Mouse (Mus musculus) lung, embryonic 16.5 days (tissue): ENCODE measurements around the gene Chrnb2. TPM values are rescaled to one million over a fixed set of nuclear protein-coding genes. Genes with fewer than 3 reads are reported as not detected.

ENCODE experiments used
- ATAC-seq: fragments of 200-750 bp; cut with Nextera tagmentation; 2 replicates; pipeline ENCODE4 v1.8.0; 2017; ENCODE audit warnings: low read depth, mild to moderate bottlenecking, moderate library complexity
- H3K27ac ChIP-seq: fragments of 300-500 bp; sonication (generic); 2 replicates; pipeline ENCODE4 v1.5.1; 2014; ENCODE audit warnings: mild to moderate bottlenecking, control low read depth, low read length
- H3K27me3 ChIP-seq: fragments of 300-500 bp; sonication (generic); 2 replicates; pipeline ENCODE4 v1.6.1; 2014; ENCODE audit warnings: low read depth, low read length, mixed read lengths; ENCODE audit not compliant: control insufficient read depth, insufficient read depth
- H3K36me3 ChIP-seq: fragments of 300-500 bp; sonication (generic); 2 replicates; pipeline ENCODE4 v1.6.1; 2014; ENCODE audit warnings: low read length; ENCODE audit not compliant: control insufficient read depth, insufficient read depth
- H3K4me1 ChIP-seq: fragments of 300-500 bp; sonication (generic); replicated peaks from 2 replicates; pipeline ENCODE4 v1.6.1; 2014; ENCODE audit warnings: low read length, mixed read lengths; ENCODE audit not compliant: control insufficient read depth, insufficient read depth
- H3K4me2 ChIP-seq: fragments of 300-500 bp; sonication (generic); 2 replicates; pipeline ENCODE4 v1.6.1; 2014; ENCODE audit warnings: low read depth, low read length, control low read depth
- H3K4me3 ChIP-seq: fragments of 300-500 bp; sonication (generic); 2 replicates; pipeline ENCODE4 v1.5.1; 2014; ENCODE audit warnings: mild to moderate bottlenecking, low read length, control low read depth
- H3K9ac ChIP-seq: fragments of 300-500 bp; sonication (generic); 2 replicates; pipeline ENCODE4 v1.6.1; 2014; ENCODE audit warnings: low read length, control low read depth
- H3K9me3 ChIP-seq: fragments of 300-500 bp; sonication (generic); 2 replicates; pipeline ENCODE4 v1.6.1; 2016; ENCODE audit warnings: low read length; ENCODE audit not compliant: control insufficient read depth
- WGBS: fragments of 180-500 bp; shearing (Covaris S2); extraction: QIAGEN DNeasy Blood & Tissue Kit; methylation state at CpG from one replicate; pipeline ENCODE4 v1.1.7; 2014; 5-methylcytosine and 5-hydroxymethylcytosine counted together
- polyA plus RNA-seq: library from polyadenylated mRNA; unstranded; fragments of >200 nt; fragmentation: Nextera tagmentation; extraction: Ambion mirVana; gene quantifications from 2 replicates; pipeline ENCODE4 v1.2.1, GENCODE M21; 2015

Gene Chrnb2
- polyA plus RNA-seq, 1 experiment from 2014 or later, result 0.39 TPM

- Histone ChIP-seq H3K9me3 (no peaks in the 10 kb centered on the region), H3K27me3 (no peaks in the 10 kb centered on the region; the same call in 1 of the 2 replicates), H3K4me3 (no peak overlapping the region), H3K36me3 (no peaks in the 10 kb centered on the region), H3K27ac (no peak overlapping the region), H3K4me1 (peaks cover 6% of the 10 kb centered on the region; the same call in 1 of the 2 replicates), H3K9ac (no peak overlapping the region), H3K4me2 (no peak overlapping the region)
- WGBS, result 70% methylated on average over 16 of the region's 16 CpGs
- ATAC-seq, result no peak
Measured at GRCm38 (mm10) chr3:89788680-89789352, 24.4 kb upstream of the Chrnb2 start.

- ATAC-seq, result no peak
- WGBS, result 77% methylated on average over 6 of the region's 6 CpGs
Measured at GRCm38 (mm10) chr3:89786275-89786674, 21.8 kb upstream of the Chrnb2 start.

GRCm38 (mm10) chr3:89784991-89785753, 20.7 kb upstream of the Chrnb2 start:
- Histone ChIP-seq H3K4me3 (peak overlapping the region; percentile 10; the same call in 1 of the 2 replicates), H3K27ac (no peak overlapping the region), H3K4me2 (peak overlapping the region; percentile 42), H3K4me1 (peaks cover 6% of the 10 kb centered on the region; the same call in 1 of the 2 replicates), H3K36me3 (peaks cover 28% of the 10 kb centered on the region), H3K9me3 (no peaks in the 10 kb centered on the region), H3K9ac (peak overlapping the region; percentile 32; the same call in 1 of the 2 replicates), H3K27me3 (no peaks in the 10 kb centered on the region; the same call in 1 of the 2 replicates)
- 10% methylated on average over 11 of the region's 11 CpGs for WGBS
- ATAC-seq, result peak; percentile 89

More at GRCm38 (mm10) chr3:89786275-89786674, 21.8 kb upstream of the Chrnb2 start:
- Histone ChIP-seq H3K4me3 (no peak overlapping the region), H3K4me2 (no peak overlapping the region), H3K27ac (no peak overlapping the region), H3K9ac (no peak overlapping the region), H3K27me3 (no peaks in the 10 kb centered on the region; the same call in 1 of the 2 replicates), H3K9me3 (no peaks in the 10 kb centered on the region), H3K36me3 (peaks cover 19% of the 10 kb centered on the region), H3K4me1 (peaks cover 6% of the 10 kb centered on the region; the same call in 1 of the 2 replicates)

- H3K9me3 ChIP-seq, result no peaks in the 10 kb centered on the region
- H3K27ac ChIP-seq, result no peak overlapping the region
- 66% methylated on average over 5 of the region's 5 CpGs for WGBS
- no peak overlapping the region for H3K4me3 ChIP-seq
- peaks cover 6% of the 10 kb centered on the region; the same call in 1 of the 2 replicates for H3K4me1 ChIP-seq
- ATAC-seq, result no peak
- H3K27me3 ChIP-seq, result no peaks in the 10 kb centered on the region
- no peak overlapping the region for H3K9ac ChIP-seq
- no peak overlapping the region for H3K4me2 ChIP-seq
- peaks cover 57% of the 10 kb centered on the region for H3K36me3 ChIP-seq
Measured at GRCm38 (mm10) chr3:89781640-89782039, 17.2 kb upstream of the Chrnb2 start.

GRCm38 (mm10) chr3:89780102-89780501, 15.7 kb upstream of the Chrnb2 start:
- WGBS, result 78% methylated on average over 4 of the region's 4 CpGs
- no peak overlapping the region for H3K4me3 ChIP-seq
- no peak overlapping the region for H3K27ac ChIP-seq
- H3K9me3 ChIP-seq, result no peaks in the 10 kb centered on the region
- no peak for ATAC-seq
- no peak overlapping the region for H3K4me2 ChIP-seq
- peaks cover 61% of the 10 kb centered on the region for H3K36me3 ChIP-seq
- no peaks in the 10 kb centered on the region for H3K27me3 ChIP-seq
- peaks cover 9% of the 10 kb centered on the region for H3K4me1 ChIP-seq
- no peak overlapping the region for H3K9ac ChIP-seq

GRCm38 (mm10) chr3:89776001-89776400, 11.6 kb upstream of the Chrnb2 start:
- 67% methylated on average over 4 of the region's 4 CpGs for WGBS
- Histone ChIP-seq H3K4me2 (peak overlapping the region; percentile 97; the same call in 1 of the 2 replicates), H3K4me3 (no peak overlapping the region), H3K27ac (no peak overlapping the region), H3K9me3 (no peaks in the 10 kb centered on the region), H3K27me3 (no peaks in the 10 kb centered on the region), H3K9ac (no peak overlapping the region), H3K4me1 (peaks cover 24% of the 10 kb centered on the region), H3K36me3 (peaks cover 39% of the 10 kb centered on the region)
- ATAC-seq, result no peak

GRCm38 (mm10) chr3:89774236-89774960, 10.0 kb upstream of the Chrnb2 start:
- Histone ChIP-seq H3K4me1 (peaks cover 24% of the 10 kb centered on the region), H3K9ac (peak overlapping the region; percentile 100), H3K27ac (peak overlapping the region; percentile 98), H3K4me3 (peak overlapping the region; percentile 99), H3K36me3 (peaks cover 26% of the 10 kb centered on the region), H3K9me3 (no peaks in the 10 kb centered on the region), H3K27me3 (no peaks in the 10 kb centered on the region), H3K4me2 (peak overlapping the region; percentile 97)
- no peak for ATAC-seq
- 29% methylated on average over 15 of the region's 15 CpGs for WGBS

GRCm38 (mm10) chr3:89773740-89774211, 9.3 kb upstream of the Chrnb2 start:
- Histone ChIP-seq H3K9me3 (no peaks in the 10 kb centered on the region), H3K27me3 (no peaks in the 10 kb centered on the region), H3K4me3 (peak overlapping the region; percentile 99), H3K9ac (peak overlapping the region; percentile 100), H3K27ac (peak overlapping the region; percentile 98), H3K4me2 (peak overlapping the region; percentile 97), H3K36me3 (peaks cover 21% of the 10 kb centered on the region), H3K4me1 (peaks cover 24% of the 10 kb centered on the region)
- 0% methylated on average over 31 of the region's 37 CpGs for WGBS
- ATAC-seq, result peak; percentile 40
